ENCODE assay signal across 9 mouse cellular contexts in the genomic region with DNA sequence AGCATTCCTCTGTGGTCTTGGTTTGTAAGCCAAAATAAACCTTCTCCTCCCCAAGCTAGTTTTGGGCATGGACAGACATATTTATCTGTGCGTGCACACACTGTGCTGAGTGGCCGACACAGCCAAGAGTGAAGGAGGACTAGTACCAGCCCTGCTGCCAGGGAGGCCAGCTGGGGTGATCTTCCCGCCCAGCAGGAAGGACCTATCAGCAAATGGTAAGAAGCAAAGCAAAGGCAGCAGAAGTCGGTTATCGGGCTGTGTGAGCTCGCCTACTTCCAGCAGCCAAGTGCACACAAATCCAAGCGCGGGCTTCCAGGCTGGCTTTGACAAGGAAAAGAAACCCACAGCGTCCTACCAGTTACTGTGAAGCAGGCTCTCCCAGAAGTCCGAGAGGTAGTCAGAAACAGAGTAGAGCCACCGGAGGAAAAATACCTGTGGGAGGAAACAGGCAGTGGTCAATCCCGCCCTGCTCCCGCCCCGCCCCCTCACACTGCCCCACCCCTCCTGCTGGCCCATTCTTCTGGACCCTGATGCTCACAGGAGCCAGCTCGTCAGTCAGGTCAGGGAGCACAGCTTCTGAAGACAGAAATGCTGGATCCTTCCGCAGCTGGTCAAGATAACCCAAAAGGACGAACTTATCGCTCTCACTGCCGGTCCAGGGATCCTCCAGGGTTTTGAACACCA. TPM values are rescaled to one million over a fixed set of nuclear protein-coding genes. Genes with fewer than 3 reads are reported as not detected.
DNase-seq lines count a peak whose midpoint lies in the region; ATAC-seq and TF ChIP-seq lines count a peak whose summit lies in the region.
"Had no signal": no experiment of that assay in that cellular context is flagged by ENCODE, and none has a peak within 500 bp of the region (broad histone marks: within the 10 kb centered on the region; RNA-seq: fewer than 3 reads in every experiment).

No protein-coding gene starts in this region.

- 75% methylated on average over 19 of the region's 19 CpGs for WGBS in midbrain, embryonic 12.5 days
- WGBS in midbrain, embryonic 11.5 days, result 78% methylated on average over 19 of the region's 19 CpGs
- 28% methylated on average over 19 of the region's 19 CpGs for WGBS in heart, embryonic 14.5 days
- WGBS in liver, adult 2 months, result 76% methylated on average over 19 of the region's 19 CpGs

- no peak for DNase-seq in midbrain, embryonic 11.5 days (ENCODE audit: low spot score, missing footprints)
- peak; percentile 74 to 82 for DNase-seq in cerebellum, adult 18-20 months
- no peak for DNase-seq in liver, adult 2 months (ENCODE audit: extremely low read depth, low read depth, low spot score)
- DNase-seq in ovary, postnatal 36 days (ENCODE audit: low spot score), result peak; percentile 52
- no peak for DNase-seq in embryo, embryonic 10.5 days (ENCODE audit: low spot score)

- H3K36me3 ChIP-seq in midbrain, embryonic 12.5 days, result peaks cover 88% of the 10 kb centered on the region
- peaks cover 26% of the 10 kb centered on the region for H3K36me3 ChIP-seq in midbrain, embryonic 11.5 days (ENCODE audit: control insufficient read depth, insufficient read depth, low read length)
- H3K36me3 ChIP-seq in heart, embryonic 14.5 days (ENCODE audit: control insufficient read depth, insufficient read depth, low read length), result peaks cover 77% of the 10 kb centered on the region
- peaks cover 17% of the 10 kb centered on the region for H3K36me3 ChIP-seq in liver, adult 2 months (ENCODE audit: control insufficient read depth, insufficient read depth, low read length)

- no peaks in the 10 kb centered on the region for H3K27me3 ChIP-seq in midbrain, embryonic 12.5 days
- H3K27me3 ChIP-seq in midbrain, embryonic 11.5 days (ENCODE audit: control insufficient read depth, insufficient read depth, low read length), result no peaks in the 10 kb centered on the region
- no peaks in the 10 kb centered on the region for H3K27me3 ChIP-seq in heart, embryonic 14.5 days (ENCODE audit: control insufficient read depth, insufficient read depth, low read length)
- H3K27me3 ChIP-seq in liver, adult 2 months (ENCODE audit: control insufficient read depth, insufficient read depth, low read length), result no peaks in the 10 kb centered on the region

- H3K79me2 ChIP-seq in liver, adult 2 months (ENCODE audit: control insufficient read depth, insufficient read depth, low read length), result no peaks in the 10 kb centered on the region

- no peak overlapping the region for H3K4me2 ChIP-seq in midbrain, embryonic 12.5 days (replicated peaks)
- H3K4me2 ChIP-seq in midbrain, embryonic 11.5 days, result no peak overlapping the region
- peak overlapping the region; percentile 48 for H3K4me2 ChIP-seq in heart, embryonic 14.5 days (ENCODE audit: low read length)

- TF ChIP-seq POLR2A in liver, adult 2 months (IDR thresholded peaks at IDR 0.05; ENCODE audit: extremely low read depth, insufficient read depth, low read length), result no peak

- H3K9ac ChIP-seq in midbrain, embryonic 12.5 days (replicated peaks), result no peak overlapping the region
- H3K9ac ChIP-seq in midbrain, embryonic 11.5 days (ENCODE audit: low read length), result no peak overlapping the region
- peak overlapping the region; percentile 51 for H3K9ac ChIP-seq in heart, embryonic 14.5 days (ENCODE audit: low read length)
- H3K9ac ChIP-seq in liver, adult 2 months (ENCODE audit: low read depth, low read length), result no peak overlapping the region

- TF ChIP-seq CTCF in liver, adult 2 months (IDR thresholded peaks at IDR 0.05; ENCODE audit: low read depth, low read length), result no peak

- no peak for ATAC-seq in midbrain, embryonic 12.5 days (ENCODE audit: low FRiP score, low read depth)
- no peak for ATAC-seq in midbrain, embryonic 11.5 days (ENCODE audit: low FRiP score)
- ATAC-seq in heart, embryonic 14.5 days (ENCODE audit: insufficient number of reproducible peaks, insufficient read depth, low FRiP score, low read depth), result peak; percentile 86
- ATAC-seq in CD4-positive, CD25-positive, alpha-beta regulatory T cell, adult 4 months, result no peak

- H3K9me3 ChIP-seq in midbrain, embryonic 12.5 days, result no peaks in the 10 kb centered on the region
- no peaks in the 10 kb centered on the region for H3K9me3 ChIP-seq in midbrain, embryonic 11.5 days (ENCODE audit: control insufficient read depth, low read length)
- H3K9me3 ChIP-seq in heart, embryonic 14.5 days (ENCODE audit: control insufficient read depth, low read length), result no peaks in the 10 kb centered on the region

- no peak overlapping the region for H3K4me3 ChIP-seq in midbrain, embryonic 12.5 days
- no peak overlapping the region for H3K4me3 ChIP-seq in midbrain, embryonic 11.5 days (ENCODE audit: low read depth, low read length)
- peak overlapping the region in 1 of 2 experiments; percentile 0; a peak in 1 of 4 replicates for H3K4me3 ChIP-seq in heart, embryonic 14.5 days (ENCODE audit: control insufficient read depth in 1 of 2, insufficient read depth in 1 of 2, low read depth in 1 of 2, low read length in 2 of 2)
- H3K4me3 ChIP-seq in liver, adult 2 months (ENCODE audit: insufficient read depth, low read depth, low read length), result no peak overlapping the region

- 0 out of 2 replicates have a peak overlapping the region, but pooled peaks have one; percentile 15 for H3K27ac ChIP-seq in midbrain, embryonic 12.5 days (replicated peaks)
- H3K27ac ChIP-seq in midbrain, embryonic 11.5 days (ENCODE audit: low read depth, low read length), result no peak overlapping the region
- peak overlapping the region; percentile 92 to 97 for H3K27ac ChIP-seq in heart, embryonic 14.5 days (replicated peaks in 1 of 2; ENCODE audit: control insufficient read depth in 1 of 2, insufficient read depth in 1 of 2, low read depth in 2 of 2, low read length in 2 of 2)
- 0 out of 2 replicates have a peak overlapping the region, but pooled peaks have one; percentile 15 for H3K27ac ChIP-seq in liver, adult 2 months (replicated peaks; ENCODE audit: insufficient read depth, low read depth, low read length)

- H3K4me1 ChIP-seq in midbrain, embryonic 12.5 days, result no peaks in the 10 kb centered on the region
- H3K4me1 ChIP-seq in midbrain, embryonic 11.5 days (ENCODE audit: control insufficient read depth, insufficient read depth, low read length), result no peaks in the 10 kb centered on the region
- peaks cover 27 to 42% of the 10 kb centered on the region in 2 experiments for H3K4me1 ChIP-seq in heart, embryonic 14.5 days (ENCODE audit: control insufficient read depth in 2 of 2, insufficient read depth in 2 of 2, low read length in 2 of 2)
- 0 out of 2 replicates have a peak, but pooled peaks cover 2% of the 10 kb centered on the region for H3K4me1 ChIP-seq in liver, adult 2 months (ENCODE audit: control insufficient read depth, insufficient read depth, low read length)

RNA-seq across cellular contexts. Expression of a gene that starts 21.0 kb away (rescaled TPM):
- polyA plus RNA-seq in midbrain, embryonic 12.5 days (2016; fragmentation: Nextera tagmentation; extraction: Ambion mirVana), result not detected in 2 replicates
- polyA plus RNA-seq in midbrain, embryonic 11.5 days (2014; fragmentation: Nextera tagmentation; extraction: Ambion mirVana), result not detected in 2 replicates
- polyA plus RNA-seq in heart, embryonic 14.5 days (2014; fragmentation: Nextera tagmentation; extraction: Ambion mirVana), result 1.1 and 1.4 TPM in 2 replicates
- total RNA-seq in liver, adult 2 months (2014; rRNA removed), result 164 and 180 TPM in 2 replicates
- 453 and 487 TPM in 2 replicates for polyA plus RNA-seq in liver, adult 2 months (2012; rRNA removed)
- not detected for polyA plus RNA-seq in CD4-positive, CD25-positive, alpha-beta regulatory T cell, adult 4 months (2017; shearing (Covaris generic))
- polyA plus RNA-seq: embryonic facial prominence, embryonic 11.5 days had no signal

RNA-seq across cellular contexts. Expression of a gene that starts 23.2 kb away (rescaled TPM):
- polyA plus RNA-seq in midbrain, embryonic 12.5 days (2016; fragmentation: Nextera tagmentation; extraction: Ambion mirVana), result 6.7 and 6.8 TPM in 2 replicates
- polyA plus RNA-seq in midbrain, embryonic 11.5 days (2014; fragmentation: Nextera tagmentation; extraction: Ambion mirVana), result 4.7 and 5.4 TPM in 2 replicates
- 3.6 and 4.4 TPM in 2 replicates for polyA plus RNA-seq in heart, embryonic 14.5 days (2014; fragmentation: Nextera tagmentation; extraction: Ambion mirVana)
- total RNA-seq in liver, adult 2 months (2014; rRNA removed), result 3.8 and 5.4 TPM in 2 replicates
- polyA plus RNA-seq in liver, adult 2 months (2012; rRNA removed), result 5.5 and 5.6 TPM in 2 replicates
- polyA plus RNA-seq in CD4-positive, CD25-positive, alpha-beta regulatory T cell, adult 4 months (2017; shearing (Covaris generic)), result 1 to 10 TPM; 3.4 to 4.3 TPM

RNA-seq across cellular contexts. Expression of a gene that starts 25.9 kb away (rescaled TPM):
- polyA plus RNA-seq in midbrain, embryonic 12.5 days (2016; fragmentation: Nextera tagmentation; extraction: Ambion mirVana), result 24.9 and 27.0 TPM in 2 replicates
- 17.8 and 18.6 TPM in 2 replicates for polyA plus RNA-seq in midbrain, embryonic 11.5 days (2014; fragmentation: Nextera tagmentation; extraction: Ambion mirVana)
- polyA plus RNA-seq in heart, embryonic 14.5 days (2014; fragmentation: Nextera tagmentation; extraction: Ambion mirVana), result 15.2 and 15.4 TPM in 2 replicates
- total RNA-seq in liver, adult 2 months (2014; rRNA removed), result 8.4 and 10.5 TPM in 2 replicates
- 10.9 and 13.3 TPM in 2 replicates for polyA plus RNA-seq in liver, adult 2 months (2012; rRNA removed)
- 10 to 100 TPM; 10.8 to 12.4 TPM for polyA plus RNA-seq in CD4-positive, CD25-positive, alpha-beta regulatory T cell, adult 4 months (2017; shearing (Covaris generic))

RNA-seq across cellular contexts. Expression of a gene that starts 44.3 kb away (rescaled TPM):
- polyA plus RNA-seq in midbrain, embryonic 12.5 days (2016; fragmentation: Nextera tagmentation; extraction: Ambion mirVana), result 25.7 and 28.4 TPM in 2 replicates
- polyA plus RNA-seq in midbrain, embryonic 11.5 days (2014; fragmentation: Nextera tagmentation; extraction: Ambion mirVana), result 17.5 and 18.1 TPM in 2 replicates
- polyA plus RNA-seq in heart, embryonic 14.5 days (2014; fragmentation: Nextera tagmentation; extraction: Ambion mirVana), result 12.0 and 12.1 TPM in 2 replicates
- total RNA-seq in liver, adult 2 months (2014; rRNA removed), result 59.2 and 64.0 TPM in 2 replicates
- polyA plus RNA-seq in liver, adult 2 months (2012; rRNA removed), result 51.2 and 55.7 TPM in 2 replicates
- 10 to 100 TPM; 19.1 to 20.7 TPM for polyA plus RNA-seq in CD4-positive, CD25-positive, alpha-beta regulatory T cell, adult 4 months (2017; shearing (Covaris generic))

RNA-seq across cellular contexts. Expression of a gene that starts 58.5 kb away (rescaled TPM):
- not detected in 2 replicates for polyA plus RNA-seq in midbrain, embryonic 12.5 days (2016; fragmentation: Nextera tagmentation; extraction: Ambion mirVana)
- not detected in 2 replicates for polyA plus RNA-seq in midbrain, embryonic 11.5 days (2014; fragmentation: Nextera tagmentation; extraction: Ambion mirVana)
- polyA plus RNA-seq in heart, embryonic 14.5 days (2014; fragmentation: Nextera tagmentation; extraction: Ambion mirVana), result not detected in 2 replicates
- 80.9 and 238 TPM in 2 replicates for total RNA-seq in liver, adult 2 months (2014; rRNA removed)
- 3.6 and 4.8 TPM in 2 replicates for polyA plus RNA-seq in liver, adult 2 months (2012; rRNA removed)
- polyA plus RNA-seq in CD4-positive, CD25-positive, alpha-beta regulatory T cell, adult 4 months (2017; shearing (Covaris generic)), result not detected
- polyA plus RNA-seq: embryonic facial prominence, embryonic 11.5 days had no signal

Comparison
In these comparisons a context has a peak if more than half of its experiments do, and no peak if none do; other contexts are left out.
1. DNase-seq: peak in cerebellum, adult 18-20 months (2 of 2) and ovary, postnatal 36 days (single experiment); none in midbrain, embryonic 11.5 days (single experiment), liver, adult 2 months (single experiment) and embryo, embryonic 10.5 days (single experiment).
2. RNA of a gene that starts 21.0 kb away (polyA plus RNA-seq): 453 to 487 TPM in liver, adult 2 months; 1.1 to 1.4 TPM in heart, embryonic 14.5 days, not detected in CD4-positive, CD25-positive, alpha-beta regulatory T cell, adult 4 months, not detected in midbrain, embryonic 11.5 days and not detected in midbrain, embryonic 12.5 days; every median in the first group is over 100 times any median in the second.